Mouse (Mus musculus) embryonic facial prominence, embryonic 11.5 days (tissue): Measurements from ENCODE around the gene Btbd8. TPM values are rescaled to one million over a fixed set of nuclear protein-coding genes. Genes with fewer than 3 reads are reported as not detected.

ENCODE experiments used
- ATAC-seq: fragments of 200-750 bp; cut with Nextera tagmentation; replicated peaks from 2 replicates; pipeline ENCODE4 v1.8.0; 2017; ENCODE audit warnings: low read depth; ENCODE audit not compliant: insufficient number of reproducible peaks, low FRiP score, low TSS enrichment
- DNase-seq: peaks from one replicate; pipeline ENCODE4 v3.0.0-alpha.2; 2015; ENCODE audit warnings: low spot score
- H3K27ac ChIP-seq: fragments of 300-500 bp; sonication (generic); replicated peaks from 2 replicates; pipeline ENCODE4 v1.5.1; 2014; ENCODE audit warnings: mild to moderate bottlenecking, low read depth, low read length, control low read depth
- H3K27me3 ChIP-seq: fragments of 300-500 bp; sonication (generic); 2 replicates; pipeline ENCODE4 v1.6.1; 2014; ENCODE audit warnings: mild to moderate bottlenecking, low read length, moderate library complexity, mixed read lengths; ENCODE audit not compliant: control insufficient read depth, insufficient read depth
- H3K36me3 ChIP-seq: fragments of 300-500 bp; sonication (generic); replicated peaks from 2 replicates; pipeline ENCODE4 v1.6.1; 2014; ENCODE audit warnings: low read depth, mild to moderate bottlenecking, low read length, moderate library complexity, mixed read lengths; ENCODE audit not compliant: control insufficient read depth, insufficient read depth
- H3K4me1 ChIP-seq: fragments of 300-500 bp; sonication (generic); 2 replicates; pipeline ENCODE4 v1.6.1; 2014; ENCODE audit warnings: low read length, mixed read lengths; ENCODE audit not compliant: control insufficient read depth, insufficient read depth
- H3K4me2 ChIP-seq: fragments of 300-500 bp; sonication (generic); 2 replicates; pipeline ENCODE4 v1.6.1; 2014; ENCODE audit warnings: low read depth, mild to moderate bottlenecking, control low read depth, low read length, moderate library complexity
- H3K4me3 ChIP-seq: fragments of 300-500 bp; sonication (generic); 2 replicates; pipeline ENCODE4 v1.5.1; 2014; ENCODE audit warnings: low read depth, low read length, control low read depth
- H3K9ac ChIP-seq: fragments of 300-500 bp; sonication (generic); replicated peaks from 2 replicates; pipeline ENCODE4 v1.6.1; 2014; ENCODE audit warnings: mild to moderate bottlenecking, control low read depth, low read length
- H3K9me3 ChIP-seq: fragments of 300-500 bp; sonication (generic); replicated peaks from 2 replicates; pipeline ENCODE4 v1.6.1; 2016; ENCODE audit warnings: mild to moderate bottlenecking, low read length, inconsistent platforms, mixed read lengths; ENCODE audit not compliant: control insufficient read depth
- WGBS: fragments of 180-500 bp; shearing (Covaris S2); extraction: QIAGEN DNeasy Blood & Tissue Kit; methylation state at CpG from one replicate; pipeline ENCODE4 v1.1.7; 2014; 5-methylcytosine and 5-hydroxymethylcytosine counted together
- polyA plus RNA-seq: library from polyadenylated mRNA; unstranded; fragments of >200 nt; fragmentation: Nextera tagmentation; extraction: Ambion mirVana; gene quantifications from 2 replicates; pipeline ENCODE4 v1.2.1, GENCODE M21; 2014

Btbd8 gene
- polyA plus RNA-seq, result 5.2 and 5.5 TPM in 2 replicates

- ATAC-seq, result peak; percentile 93
- peak within 1 kb of the TSS; percentile 67 for H3K27ac ChIP-seq
- 0% methylated on average over 50 of the region's 51 CpGs for WGBS
Observed at GRCm38 (mm10) chr5:107437464-107438281, at the start of gene Btbd8. Btbd8 (plus strand) TSS chr5:107437997.

GRCm38 (mm10) chr5:107389373-107389772, 48.4 kb upstream of the Btbd8 start:
- Histone ChIP-seq H3K4me3 (no peak overlapping the region), H3K27ac (no peak overlapping the region), H3K4me1 (no peaks in the 10 kb centered on the region), H3K9ac (no peak overlapping the region), H3K4me2 (no peak overlapping the region), H3K9me3 (no peaks in the 10 kb centered on the region), H3K36me3 (no peaks in the 10 kb centered on the region), H3K27me3 (no peaks in the 10 kb centered on the region)
- DNase-seq (no peak), ATAC-seq (no peak)
- 94% methylated on average over 2 of the region's 2 CpGs for WGBS

More at GRCm38 (mm10) chr5:107437464-107438281, at the start of gene Btbd8:
- Histone ChIP-seq H3K4me2 (peak within 1 kb of the TSS; percentile 61), H3K4me3 (peak within 1 kb of the TSS; percentile 80), H3K9ac (peak within 1 kb of the TSS; percentile 96), H3K9me3 (no peaks in the 10 kb centered on the region), H3K27me3 (no peaks in the 10 kb centered on the region), H3K36me3 (no peaks in the 10 kb centered on the region), H3K4me1 (no peaks in the 10 kb centered on the region)
- peak; percentile 97 for DNase-seq

GRCm38 (mm10) chr5:107394437-107394836, 43.4 kb upstream of the Btbd8 start:
- H3K36me3 ChIP-seq, result no peaks in the 10 kb centered on the region
- no peak for ATAC-seq
- no peak overlapping the region for H3K4me2 ChIP-seq
- no peaks in the 10 kb centered on the region for H3K4me1 ChIP-seq
- 73% methylated on average over 2 of the region's 2 CpGs for WGBS
- no peak overlapping the region for H3K27ac ChIP-seq
- no peak for DNase-seq
- H3K9ac ChIP-seq, result no peak overlapping the region
- no peak overlapping the region for H3K4me3 ChIP-seq
- no peaks in the 10 kb centered on the region for H3K27me3 ChIP-seq
- H3K9me3 ChIP-seq, result no peaks in the 10 kb centered on the region

GRCm38 (mm10) chr5:107402436-107402835, 35.4 kb upstream of the Btbd8 start, which contains the start of gene Ephx4:
Ephx4 (plus strand) TSS chr5:107402736.
- Histone ChIP-seq H3K27ac (no peak within 1 kb of the TSS), H3K36me3 (no peaks in the 10 kb centered on the region), H3K27me3 (peaks cover 13% of the 10 kb centered on the region), H3K9me3 (no peaks in the 10 kb centered on the region), H3K4me3 (peak within 1 kb of the TSS; percentile 62), H3K4me1 (no peaks in the 10 kb centered on the region), H3K4me2 (peak within 1 kb of the TSS; percentile 99), H3K9ac (peak within 1 kb of the TSS; percentile 67)
- WGBS, result 14% methylated on average over 5 of the region's 5 CpGs
- ATAC-seq (no peak), DNase-seq (no peak)

GRCm38 (mm10) chr5:107403011-107403946, 34.5 kb upstream of the Btbd8 start:
- H3K27ac ChIP-seq, result no peak overlapping the region
- under 1% methylated on average over 65 of the region's 80 CpGs for WGBS

GRCm38 (mm10) chr5:107403947-107404684, 33.7 kb upstream of the Btbd8 start:
- 29% methylated on average over 12 of the region's 12 CpGs for WGBS
- DNase-seq (no peak), ATAC-seq (no peak)

More at GRCm38 (mm10) chr5:107403011-107403946, 34.5 kb upstream of the Btbd8 start:
- Histone ChIP-seq H3K4me2 (peak overlapping the region; percentile 99), H3K9ac (peak overlapping the region; percentile 67), H3K4me1 (no peaks in the 10 kb centered on the region), H3K27me3 (peaks cover 13% of the 10 kb centered on the region), H3K9me3 (no peaks in the 10 kb centered on the region), H3K36me3 (no peaks in the 10 kb centered on the region), H3K4me3 (peak overlapping the region; percentile 62)
- ATAC-seq (peak; percentile 80), DNase-seq (peak; percentile 42)

GRCm38 (mm10) chr5:107405361-107405760, 32.4 kb upstream of the Btbd8 start:
- Histone ChIP-seq H3K4me1 (no peaks in the 10 kb centered on the region), H3K27me3 (peaks cover 13% of the 10 kb centered on the region), H3K4me2 (no peak overlapping the region), H3K27ac (no peak overlapping the region), H3K9ac (no peak overlapping the region), H3K9me3 (no peaks in the 10 kb centered on the region), H3K36me3 (no peaks in the 10 kb centered on the region), H3K4me3 (no peak overlapping the region)
- 90% methylated on average over 4 of the region's 4 CpGs for WGBS
- ATAC-seq, result no peak
- no peak for DNase-seq

More at GRCm38 (mm10) chr5:107403947-107404684, 33.7 kb upstream of the Btbd8 start:
- Histone ChIP-seq H3K4me3 (peak overlapping the region; percentile 62), H3K4me2 (peak overlapping the region; percentile 99), H3K27ac (no peak overlapping the region), H3K4me1 (no peaks in the 10 kb centered on the region), H3K36me3 (no peaks in the 10 kb centered on the region), H3K9ac (peak overlapping the region; percentile 67), H3K9me3 (no peaks in the 10 kb centered on the region), H3K27me3 (peaks cover 13% of the 10 kb centered on the region)
